Mouse (Mus musculus): ENCODE data around the gene Gtse1.

DNA sequence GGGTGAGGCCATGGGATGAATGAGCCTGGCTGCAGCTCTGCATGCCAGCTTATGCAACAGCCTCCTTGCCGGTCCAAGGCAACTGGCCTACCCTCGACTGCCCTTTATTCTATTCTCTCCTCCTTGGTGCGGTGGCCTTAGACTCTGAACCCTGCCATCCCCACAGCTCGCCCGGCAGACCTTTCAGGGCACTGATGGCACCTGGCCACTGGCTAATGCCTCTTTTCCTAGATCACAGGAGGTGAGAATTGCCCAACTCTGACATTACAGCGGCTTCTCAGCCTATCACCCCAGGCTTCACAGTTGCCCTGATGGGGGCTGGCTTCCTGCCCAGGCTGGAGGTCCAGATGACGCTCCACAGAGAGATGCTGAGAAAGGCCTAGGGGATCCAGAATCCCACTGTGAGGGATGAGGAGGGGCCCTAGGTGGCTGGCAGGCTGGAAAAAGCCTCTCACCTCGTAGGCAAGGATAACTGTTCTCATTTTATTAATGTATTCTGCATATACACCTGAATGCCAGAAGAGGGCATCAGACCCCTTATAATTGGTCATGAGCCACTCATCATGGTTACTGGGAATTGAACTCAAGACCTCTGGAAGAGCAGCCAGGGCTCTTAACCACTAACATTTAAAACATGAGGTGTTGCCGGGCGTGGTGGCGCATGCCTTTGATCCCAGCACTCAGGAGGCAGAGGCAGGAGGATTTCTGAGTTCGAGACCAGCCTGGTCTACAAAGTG is 7.7 kb upstream of the Gtse1 start:
- TF ChIP-seq CTCF (IDR thresholded peaks at IDR 0.05; ENCODE audit: insufficient read depth, low read depth, low read length) (no peak), POLR2A (IDR thresholded peaks at IDR 0.05; ENCODE audit: insufficient read depth, low read depth, low read length) (no peak)

Data from olfactory bulb, adult 2 months (tissue).